Mouse (Mus musculus): ENCODE measurements around the gene Vmn1r41. TPM values are rescaled to one million over a fixed set of nuclear protein-coding genes. Genes with fewer than 3 reads are reported as not detected.

Gene Vmn1r41
- polyA plus RNA-seq, 2 experiments: not detected

DNA sequence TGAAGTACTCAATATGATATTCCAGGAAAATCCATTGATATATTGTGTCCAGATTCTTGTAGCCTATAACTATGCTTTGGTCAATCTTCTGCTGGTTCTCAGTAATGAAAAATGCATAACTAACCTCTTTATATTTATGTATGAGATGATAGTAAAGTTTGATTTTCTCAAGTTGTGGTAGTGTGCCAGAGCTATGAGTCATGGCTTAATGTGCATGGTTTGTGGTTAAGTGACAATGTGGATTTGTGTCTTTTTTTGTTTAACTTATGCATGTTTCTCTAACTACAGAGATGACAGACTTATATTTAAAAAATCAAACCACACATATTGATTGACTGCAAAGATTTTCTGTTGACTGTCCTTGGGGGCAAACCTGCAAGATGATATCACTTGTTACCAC, 49.7 kb downstream of the Vmn1r41 start:
- no peaks in the 10 kb centered on the region for H3K36me3 ChIP-seq (replicated peaks; ENCODE audit: control insufficient read depth, insufficient read depth, low read depth)
- no peaks in the 10 kb centered on the region for H3K27me3 ChIP-seq (ENCODE audit: control insufficient read depth, insufficient read depth, low read length)
- TF ChIP-seq CTCF (IDR thresholded peaks at IDR 0.05; ENCODE audit: low read depth) (no peak), EP300 (IDR thresholded peaks at IDR 0.05; ENCODE audit: low read depth) (no peak)
- no peak overlapping the region for H3K4me2 ChIP-seq (ENCODE audit: low read depth)
- DNase-seq (ENCODE audit: low read depth in 3 of 3, low spot score in 3 of 3) (no peak), ATAC-seq (ENCODE audit: insufficient read depth) (no peak)
- no peaks in the 10 kb centered on the region for H3K4me1 ChIP-seq (replicated peaks; ENCODE audit: control insufficient read depth in 2 of 2, insufficient read depth in 2 of 2, low read length in 1 of 2)
- H3K27ac ChIP-seq: no peak overlapping the region
- H3K9ac ChIP-seq (replicated peaks): no peak overlapping the region
- H3K9me3 ChIP-seq (ENCODE audit: control insufficient read depth, low read length): no peaks in the 10 kb centered on the region
- H3K4me3 ChIP-seq (ENCODE audit: insufficient read depth in 1 of 2, low read depth in 2 of 2, low read length in 2 of 2): no peak overlapping the region

Other genes starting within 250 kb of the Vmn1r41 start
- 7.6 and 12.1 TPM in 2 replicates for gene Chchd6, start 145.1 kb upstream of the Vmn1r41 start, polyA plus RNA-seq (2012; rRNA removed)
- 16.3 and 19.1 TPM in 2 replicates for gene Chchd6, start 145.1 kb upstream of the Vmn1r41 start, polyA plus RNA-seq (2014; fragmentation: Nextera tagmentation; extraction: Ambion mirVana)
- gene Txnrd3, start 96.8 kb upstream of the Vmn1r41 start, polyA plus RNA-seq (2012; rRNA removed): 1.7 TPM in 2 replicates
- 2.6 and 2.9 TPM in 2 replicates for gene Txnrd3, start 96.8 kb upstream of the Vmn1r41 start, polyA plus RNA-seq (2014; fragmentation: Nextera tagmentation; extraction: Ambion mirVana)
- not detected in 2 replicates for gene Vmn1r40, start 33.2 kb upstream of the Vmn1r41 start, polyA plus RNA-seq (2012; rRNA removed)
- gene Vmn1r40, start 33.2 kb upstream of the Vmn1r41 start, polyA plus RNA-seq (2014; fragmentation: Nextera tagmentation; extraction: Ambion mirVana): not detected in 2 replicates
- gene Vmn1r42, start 135.6 kb downstream of the Vmn1r41 start, polyA plus RNA-seq (2012; rRNA removed): not detected in 2 replicates
- not detected in 2 replicates for gene Vmn1r42, start 135.6 kb downstream of the Vmn1r41 start, polyA plus RNA-seq (2014; fragmentation: Nextera tagmentation; extraction: Ambion mirVana)
- not detected in 2 replicates for gene Vmn1r43, start 135.6 kb downstream of the Vmn1r41 start, polyA plus RNA-seq (2012; rRNA removed)
- not detected in 2 replicates for gene Vmn1r43, start 135.6 kb downstream of the Vmn1r41 start, polyA plus RNA-seq (2014; fragmentation: Nextera tagmentation; extraction: Ambion mirVana)
- not detected in 2 replicates for gene Vmn1r44, start 142.9 kb downstream of the Vmn1r41 start, polyA plus RNA-seq (2012; rRNA removed)
- not detected in 2 replicates for gene Vmn1r44, start 142.9 kb downstream of the Vmn1r41 start, polyA plus RNA-seq (2014; fragmentation: Nextera tagmentation; extraction: Ambion mirVana)
- not detected in 2 replicates for gene Vmn1r45, start 199.8 kb downstream of the Vmn1r41 start, polyA plus RNA-seq (2012; rRNA removed)
- gene Vmn1r45, start 199.8 kb downstream of the Vmn1r41 start, polyA plus RNA-seq (2014; fragmentation: Nextera tagmentation; extraction: Ambion mirVana): not detected in 2 replicates
- gene Vmn1r46, start 228.5 kb downstream of the Vmn1r41 start, polyA plus RNA-seq (2012; rRNA removed): not detected in 2 replicates
- not detected in 2 replicates for gene Vmn1r46, start 228.5 kb downstream of the Vmn1r41 start, polyA plus RNA-seq (2014; fragmentation: Nextera tagmentation; extraction: Ambion mirVana)